Mouse (Mus musculus) limb, embryonic 11.5 days (tissue): Measurements from ENCODE around the gene Cdh11. TPM values are rescaled to one million over a fixed set of nuclear protein-coding genes. Genes with fewer than 3 reads are reported as not detected.

ENCODE experiments used
- ATAC-seq: fragments of 200-750 bp; cut with Nextera tagmentation; 2 replicates; pipeline ENCODE4 v1.8.0; 2017; ENCODE audit warnings: low read depth; ENCODE audit not compliant: insufficient number of reproducible peaks, low FRiP score, low TSS enrichment
- DNase-seq: peaks from one replicate; pipeline ENCODE4 v3.0.0-alpha.2; 2015; ENCODE audit warnings: low spot score
- H3K27ac ChIP-seq: fragments of 300-500 bp; sonication (generic); replicated peaks from 2 replicates; pipeline ENCODE4 v1.5.1; 2014; ENCODE audit warnings: low read depth, mild to moderate bottlenecking, low read length
- H3K27me3 ChIP-seq: fragments of 300-500 bp; sonication (generic); 2 replicates; pipeline ENCODE4 v1.6.1; 2014; ENCODE audit warnings: mild to moderate bottlenecking, low read length, mixed read lengths; ENCODE audit not compliant: control insufficient read depth, insufficient read depth
- H3K36me3 ChIP-seq: fragments of 300-500 bp; sonication (generic); 2 replicates; pipeline ENCODE4 v1.6.1; 2014; ENCODE audit warnings: mild to moderate bottlenecking, low read length, moderate library complexity, mixed read lengths; ENCODE audit not compliant: control insufficient read depth, insufficient read depth
- H3K4me1 ChIP-seq: fragments of 300-500 bp; sonication (generic); 2 replicates; pipeline ENCODE4 v1.6.1; 2014; ENCODE audit warnings: low read length, mixed read lengths; ENCODE audit not compliant: control insufficient read depth, insufficient read depth
- H3K4me2 ChIP-seq: fragments of 300-500 bp; sonication (generic); 2 replicates; pipeline ENCODE4 v1.6.1; 2014; ENCODE audit warnings: low read depth, mild to moderate bottlenecking, moderate library complexity; ENCODE audit not compliant: severe bottlenecking
- H3K4me3 ChIP-seq: fragments of 300-500 bp; sonication (generic); 2 replicates; pipeline ENCODE4 v1.5.1; 2014; ENCODE audit warnings: low read depth, low read length
- H3K9ac ChIP-seq: fragments of 300-500 bp; sonication (generic); 2 replicates; pipeline ENCODE4 v1.6.1; 2014; ENCODE audit warnings: mild to moderate bottlenecking, low read length
- H3K9me3 ChIP-seq: fragments of 300-500 bp; sonication (generic); 2 replicates; pipeline ENCODE4 v1.6.1; 2016; ENCODE audit warnings: low read length; ENCODE audit not compliant: control insufficient read depth
- WGBS: fragments of 180-500 bp; shearing (Covaris S2); extraction: QIAGEN DNeasy Blood & Tissue Kit; methylation state at CpG from one replicate; pipeline ENCODE4 v1.1.7; 2014; 5-methylcytosine and 5-hydroxymethylcytosine counted together
- polyA plus RNA-seq: library from polyadenylated mRNA; unstranded; fragments of >200 nt; fragmentation: Nextera tagmentation; extraction: Ambion mirVana; gene quantifications from 2 replicates; pipeline ENCODE4 v1.2.1, GENCODE M21; 2014

Cdh11 gene
- 160 and 163 TPM in 2 replicates for polyA plus RNA-seq

DNA sequence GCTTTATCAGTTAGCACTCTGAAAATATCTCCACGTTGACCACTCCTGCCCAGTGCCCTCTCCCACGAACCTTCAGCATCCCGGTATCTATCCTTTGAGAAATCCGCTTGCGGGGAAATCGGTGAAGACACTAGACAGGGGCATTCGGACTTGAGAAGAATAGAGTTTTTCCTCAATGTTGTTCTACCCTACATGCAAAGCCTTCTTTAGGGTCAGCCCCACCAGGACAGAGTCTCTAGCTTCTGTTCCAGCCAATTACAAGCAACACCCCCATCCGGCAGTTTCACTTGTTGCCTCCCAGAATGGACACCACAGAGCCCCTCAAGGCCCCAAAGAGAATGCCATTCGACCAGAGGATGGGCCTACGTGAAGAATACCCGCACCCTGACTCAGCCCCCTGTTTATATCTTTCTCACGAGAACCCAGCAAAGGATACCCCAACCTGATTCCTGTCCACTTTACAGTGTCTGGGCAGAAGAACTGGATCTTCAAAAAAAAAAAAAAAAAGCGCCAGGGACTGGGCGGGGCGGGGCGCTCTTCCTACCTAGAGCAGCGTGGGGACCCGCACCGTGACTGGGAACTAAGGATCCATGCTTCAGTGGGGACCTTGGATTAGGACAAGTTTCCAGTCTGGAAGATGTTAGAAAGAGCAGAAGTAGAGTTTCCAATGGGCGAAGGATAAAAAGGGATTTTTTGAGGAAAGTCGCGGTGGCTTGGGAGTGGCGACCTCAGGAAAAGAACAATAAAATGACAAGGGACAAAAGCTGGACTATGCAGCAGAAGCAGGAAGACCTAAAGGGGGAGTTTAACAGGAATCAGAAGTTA, at the start of gene Cdh11:
TSS of gene Cdh11 (minus strand) at position 51 of the 825 bp plus-strand sequence.
- DNase-seq (peak; percentile 65), ATAC-seq (peak; percentile 1; the same call in 1 of the 2 replicates)
- H3K4me1 ChIP-seq = 0 out of 2 replicates have a peak, but pooled peaks cover 5% of the 10 kb centered on the region
- H3K36me3 ChIP-seq = no peaks in the 10 kb centered on the region
- 3% methylated on average over 23 of the region's 23 CpGs for WGBS
- peak within 1 kb of the TSS; percentile 99 for H3K9ac ChIP-seq
- peak within 1 kb of the TSS; percentile 94 for H3K4me3 ChIP-seq
- H3K27ac ChIP-seq = peak within 1 kb of the TSS; percentile 99
- H3K27me3 ChIP-seq = no peaks in the 10 kb centered on the region; the same call in 1 of the 2 replicates
- no peaks in the 10 kb centered on the region for H3K9me3 ChIP-seq
- peak within 1 kb of the TSS; percentile 81 for H3K4me2 ChIP-seq

DNA sequence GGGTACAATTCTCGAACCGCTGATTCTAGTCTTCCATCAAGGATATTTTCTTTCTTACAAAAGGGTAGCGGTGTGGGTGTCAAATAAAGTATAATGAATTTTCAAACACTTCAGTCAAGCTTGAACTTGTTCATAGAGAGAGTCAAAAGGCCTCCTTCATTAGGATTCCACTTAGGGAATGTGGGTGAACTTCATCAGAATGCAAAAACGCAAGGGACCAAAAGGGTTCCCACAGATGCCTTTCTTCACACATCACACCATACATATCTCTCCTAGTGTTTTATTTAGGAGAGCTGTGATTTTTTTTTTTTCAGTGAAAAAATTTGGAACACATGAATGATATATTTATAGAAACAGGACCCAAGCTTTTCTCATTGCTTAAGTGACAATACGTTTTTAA, 28.5 kb upstream of the Cdh11 start:
- 88% methylated on average over 5 of the region's 5 CpGs for WGBS
- H3K4me2 ChIP-seq = no peak overlapping the region

DNA sequence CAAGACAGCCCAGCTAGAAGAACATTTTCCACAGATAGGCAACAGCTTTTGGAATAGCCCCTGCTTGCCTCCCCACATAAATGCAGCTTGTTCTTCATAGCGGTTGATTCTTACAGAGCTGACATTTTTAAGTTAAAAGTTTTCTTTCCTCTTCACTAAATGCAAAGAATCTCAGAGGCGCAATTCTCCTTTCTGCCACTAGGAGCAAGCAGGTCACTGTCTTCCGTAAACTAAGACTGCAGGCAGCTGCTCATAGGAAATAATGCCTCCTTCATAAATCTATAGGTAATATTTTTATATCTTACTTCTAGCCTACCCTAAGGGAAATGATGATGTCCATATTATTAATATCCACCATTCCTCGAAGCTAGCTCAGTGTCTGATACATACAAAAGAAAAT, 4.9 kb upstream of the Cdh11 start:
- no peak for ATAC-seq
- 0 out of 2 replicates have a peak, but pooled peaks cover 3% of the 10 kb centered on the region for H3K4me1 ChIP-seq
- WGBS = 39% methylated on average over 4 of the region's 4 CpGs
- H3K4me3 ChIP-seq = no peak overlapping the region
- H3K27ac ChIP-seq = no peak overlapping the region
- peak; percentile 46 for DNase-seq
- H3K27me3 ChIP-seq = no peaks in the 10 kb centered on the region
- no peak overlapping the region for H3K4me2 ChIP-seq
- no peak overlapping the region for H3K9ac ChIP-seq
- no peaks in the 10 kb centered on the region for H3K36me3 ChIP-seq
- no peaks in the 10 kb centered on the region for H3K9me3 ChIP-seq

More for the DNA sequence above, 28.5 kb upstream of the Cdh11 start:
- Histone ChIP-seq H3K36me3 (no peaks in the 10 kb centered on the region), H3K4me1 (no peaks in the 10 kb centered on the region), H3K9ac (no peak overlapping the region), H3K9me3 (no peaks in the 10 kb centered on the region), H3K27me3 (no peaks in the 10 kb centered on the region), H3K27ac (no peak overlapping the region), H3K4me3 (no peak overlapping the region)
- DNase-seq = no peak
- ATAC-seq = no peak

DNA sequence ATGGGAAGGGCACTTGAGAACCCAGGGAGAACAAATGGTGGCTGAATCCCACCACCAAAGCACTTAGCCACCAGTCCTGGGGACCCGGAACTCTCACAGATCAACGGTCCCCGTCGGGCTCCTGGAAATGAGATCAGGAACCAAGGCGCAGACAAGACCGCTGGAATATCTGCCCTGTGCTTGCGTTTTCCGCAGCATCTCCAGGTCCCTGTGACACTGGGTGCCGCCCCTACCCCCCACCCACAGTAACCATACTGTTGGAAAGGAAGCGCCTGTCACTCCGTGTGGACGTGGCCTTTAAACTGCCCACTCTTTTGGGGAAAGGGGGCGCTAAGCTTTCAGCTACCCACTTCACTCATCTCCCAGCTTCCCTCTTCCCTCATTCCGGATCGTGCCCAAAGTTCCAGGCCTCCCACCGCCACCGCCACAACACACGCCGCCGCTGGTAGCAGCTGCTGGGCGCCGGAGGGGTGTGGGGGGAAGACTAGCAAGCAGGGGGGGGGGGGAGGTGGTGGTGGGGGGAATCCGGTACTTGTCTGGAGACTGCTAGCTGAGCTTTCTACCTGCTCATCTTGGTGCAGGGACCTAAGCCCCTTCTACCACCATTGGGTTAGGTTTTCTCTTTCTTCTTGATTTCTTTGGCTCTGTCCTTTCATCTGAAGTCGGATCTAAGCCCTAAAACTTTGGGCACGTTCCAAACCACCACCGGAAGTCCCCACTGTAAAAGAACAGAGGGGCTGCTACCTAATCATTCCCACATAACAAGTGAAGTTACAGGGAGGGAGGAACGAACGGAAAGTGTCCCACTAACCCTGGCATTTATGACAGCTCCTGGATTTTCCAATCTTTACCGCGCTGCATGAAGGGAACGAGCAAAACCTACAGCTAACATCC, 1.3 kb upstream of the Cdh11 start:
- H3K9me3 ChIP-seq = no peaks in the 10 kb centered on the region
- no peaks in the 10 kb centered on the region for H3K36me3 ChIP-seq
- 0 out of 2 replicates have a peak, but pooled peaks cover 5% of the 10 kb centered on the region for H3K4me1 ChIP-seq
- peak overlapping the region; percentile 94 for H3K4me3 ChIP-seq
- H3K9ac ChIP-seq = peak overlapping the region; percentile 99
- H3K4me2 ChIP-seq = peak overlapping the region; percentile 81
- H3K27ac ChIP-seq = peak overlapping the region; percentile 99
- ATAC-seq = no peak
- DNase-seq = peak; percentile 73
- WGBS = 2% methylated on average over 31 of the region's 31 CpGs
- no peaks in the 10 kb centered on the region; the same call in 1 of the 2 replicates for H3K27me3 ChIP-seq

DNA sequence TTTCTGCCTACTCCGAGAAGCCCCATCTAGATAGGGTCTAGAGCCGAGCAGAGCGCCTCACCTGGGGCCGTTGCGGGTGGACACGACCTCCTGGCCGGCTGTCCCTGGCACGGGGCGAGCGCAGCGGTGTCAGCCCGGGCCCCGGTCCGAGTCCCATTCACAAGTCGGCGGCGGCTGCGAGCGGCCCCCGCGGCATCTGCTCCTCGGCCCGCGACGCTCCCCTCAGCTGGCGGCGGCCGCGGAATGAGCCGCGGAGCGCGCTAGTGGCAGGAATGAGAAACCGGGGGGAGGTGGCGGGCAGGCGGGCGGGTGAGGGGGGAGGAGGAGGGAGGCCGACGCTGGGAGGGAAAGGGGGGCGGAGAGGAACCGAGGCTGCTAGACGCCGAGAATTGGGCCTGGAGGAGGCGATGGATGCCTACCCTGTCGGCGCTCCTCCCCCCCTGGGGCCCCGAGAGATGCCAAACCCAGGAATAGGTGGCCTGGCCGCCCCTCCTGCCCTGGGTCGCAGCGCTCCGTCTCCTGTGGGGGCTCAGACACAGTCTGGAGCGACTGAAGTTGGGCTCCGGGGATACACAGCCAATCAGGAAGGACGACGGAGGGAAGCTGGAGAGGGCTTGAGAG, 497 bp downstream of the Cdh11 start:
- DNase-seq (peak; percentile 90), ATAC-seq (peak; percentile 89)
- Histone ChIP-seq H3K27me3 (no peaks in the 10 kb centered on the region; the same call in 1 of the 2 replicates), H3K4me1 (0 out of 2 replicates have a peak, but pooled peaks cover 8% of the 10 kb centered on the region), H3K9ac (peak overlapping the region; percentile 99), H3K4me2 (peak overlapping the region; percentile 81), H3K9me3 (no peaks in the 10 kb centered on the region), H3K36me3 (no peaks in the 10 kb centered on the region), H3K27ac (peak overlapping the region; percentile 99), H3K4me3 (peak overlapping the region; percentile 94)
- 0% methylated on average over 48 of the region's 55 CpGs for WGBS

DNA sequence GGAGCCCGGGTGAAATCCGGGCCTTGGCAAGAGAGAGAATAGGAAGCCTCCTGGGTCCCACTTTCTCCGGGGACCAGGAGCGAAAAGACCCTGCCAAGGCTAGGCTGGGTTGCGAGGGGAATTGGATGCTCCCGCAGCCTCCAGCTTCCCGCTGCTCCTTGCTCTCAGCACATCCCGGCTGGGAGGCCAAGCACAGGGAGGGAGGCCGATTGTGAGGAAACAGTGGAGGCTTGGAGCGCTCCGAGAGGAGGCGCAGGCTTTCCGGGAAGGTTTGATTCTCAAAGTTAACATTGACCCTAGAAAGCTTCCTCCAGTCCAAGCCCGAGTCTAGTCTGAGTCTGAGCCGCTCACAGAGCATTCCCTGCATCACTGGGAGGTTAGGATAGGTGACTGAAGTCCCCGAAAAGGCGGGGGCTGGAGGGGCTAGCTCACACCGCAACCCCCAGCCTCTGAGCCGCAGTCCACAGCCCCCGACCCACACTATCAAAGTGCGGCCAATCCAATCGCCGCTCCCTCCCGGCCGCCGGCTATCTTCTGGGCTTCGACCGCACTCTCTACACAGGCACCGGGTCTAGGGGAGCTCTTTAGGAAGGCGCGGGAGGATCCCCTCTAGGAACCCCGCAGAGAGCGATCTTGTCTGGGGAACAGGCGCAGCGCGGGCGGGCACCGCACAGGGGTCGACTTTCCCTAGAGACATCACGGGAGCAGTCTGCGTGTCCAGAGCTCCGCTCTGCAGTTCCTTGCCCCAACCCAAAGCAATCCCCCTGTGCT, 1.4 kb downstream of the Cdh11 start:
- Histone ChIP-seq H3K9ac (peak overlapping the region; percentile 99), H3K9me3 (no peaks in the 10 kb centered on the region), H3K4me1 (0 out of 2 replicates have a peak, but pooled peaks cover 8% of the 10 kb centered on the region), H3K36me3 (no peaks in the 10 kb centered on the region), H3K4me2 (peak overlapping the region; percentile 81), H3K27ac (peak overlapping the region; percentile 99), H3K4me3 (peak overlapping the region; percentile 94), H3K27me3 (no peaks in the 10 kb centered on the region; the same call in 1 of the 2 replicates)
- under 1% methylated on average over 42 of the region's 42 CpGs for WGBS
- peak; percentile 36 for ATAC-seq
- peak; percentile 74 for DNase-seq

DNA sequence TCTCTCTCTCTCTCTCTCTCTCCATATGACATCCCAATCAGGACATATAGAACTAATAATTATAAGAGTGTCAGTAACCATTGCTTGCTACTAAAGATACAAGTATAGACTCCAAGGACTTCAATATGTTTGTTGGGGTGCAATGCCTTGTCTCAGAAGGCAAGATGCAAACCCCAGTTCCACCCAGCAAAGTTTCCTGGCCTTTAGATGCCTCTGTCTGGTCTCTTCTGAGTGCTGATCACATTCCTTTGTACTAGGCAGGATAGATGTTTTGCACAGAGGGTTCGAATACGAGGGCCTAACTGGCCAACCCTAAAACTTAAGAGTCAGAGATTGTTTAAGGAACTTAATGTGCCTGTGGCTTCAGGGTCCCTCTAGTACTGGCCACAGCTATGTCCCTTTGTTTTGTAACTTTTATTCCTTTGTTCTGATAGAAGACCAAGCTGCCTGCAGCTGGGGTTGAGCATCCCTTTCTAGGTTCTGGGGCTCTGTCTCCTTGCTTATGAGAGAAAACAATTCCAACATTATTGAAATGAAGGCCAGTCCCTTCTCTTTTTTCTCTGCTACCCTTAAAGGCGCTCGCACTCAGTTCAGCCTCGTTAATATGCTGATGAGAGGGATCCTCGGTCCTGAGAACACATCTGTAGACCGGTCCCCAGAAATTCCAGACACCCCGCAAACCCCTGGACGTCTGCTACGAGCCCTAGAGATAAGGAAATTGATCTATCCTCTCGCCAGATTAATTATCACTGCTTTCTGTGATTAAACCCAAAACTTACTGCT, 2.5 kb downstream of the Cdh11 start:
- H3K27ac ChIP-seq = peak overlapping the region; percentile 99
- H3K9me3 ChIP-seq = no peaks in the 10 kb centered on the region
- H3K4me3 ChIP-seq = peak overlapping the region; percentile 94
- WGBS = under 1% methylated on average over 11 of the region's 11 CpGs
- H3K4me1 ChIP-seq = peaks cover 11% of the 10 kb centered on the region; the same call in 1 of the 2 replicates
- H3K4me2 ChIP-seq = peak overlapping the region; percentile 81
- no peaks in the 10 kb centered on the region; the same call in 1 of the 2 replicates for H3K27me3 ChIP-seq
- H3K36me3 ChIP-seq = no peaks in the 10 kb centered on the region; the same call in 1 of the 2 replicates
- peak; percentile 51 for DNase-seq
- H3K9ac ChIP-seq = peak overlapping the region; percentile 99
- ATAC-seq = no peak
